Mouse (Mus musculus): ENCODE data around the gene Phf14.

- TF ChIP-seq POLR2A (IDR thresholded peaks at IDR 0.05; ENCODE audit: control insufficient read depth, extremely low read depth, insufficient read depth, low read length, poor library complexity) (no peak), CTCF (IDR thresholded peaks at IDR 0.05; ENCODE audit: borderline replicate concordance, control insufficient read depth, extremely low read depth, insufficient read depth, low read length, poor library complexity) (no peak)
Observed at GRCm38 (mm10) chr6:12067956-12068355, 160.3 kb downstream of the Phf14 start.

Measured in thymus, adult 2 months (tissue).